In the genomic region with DNA sequence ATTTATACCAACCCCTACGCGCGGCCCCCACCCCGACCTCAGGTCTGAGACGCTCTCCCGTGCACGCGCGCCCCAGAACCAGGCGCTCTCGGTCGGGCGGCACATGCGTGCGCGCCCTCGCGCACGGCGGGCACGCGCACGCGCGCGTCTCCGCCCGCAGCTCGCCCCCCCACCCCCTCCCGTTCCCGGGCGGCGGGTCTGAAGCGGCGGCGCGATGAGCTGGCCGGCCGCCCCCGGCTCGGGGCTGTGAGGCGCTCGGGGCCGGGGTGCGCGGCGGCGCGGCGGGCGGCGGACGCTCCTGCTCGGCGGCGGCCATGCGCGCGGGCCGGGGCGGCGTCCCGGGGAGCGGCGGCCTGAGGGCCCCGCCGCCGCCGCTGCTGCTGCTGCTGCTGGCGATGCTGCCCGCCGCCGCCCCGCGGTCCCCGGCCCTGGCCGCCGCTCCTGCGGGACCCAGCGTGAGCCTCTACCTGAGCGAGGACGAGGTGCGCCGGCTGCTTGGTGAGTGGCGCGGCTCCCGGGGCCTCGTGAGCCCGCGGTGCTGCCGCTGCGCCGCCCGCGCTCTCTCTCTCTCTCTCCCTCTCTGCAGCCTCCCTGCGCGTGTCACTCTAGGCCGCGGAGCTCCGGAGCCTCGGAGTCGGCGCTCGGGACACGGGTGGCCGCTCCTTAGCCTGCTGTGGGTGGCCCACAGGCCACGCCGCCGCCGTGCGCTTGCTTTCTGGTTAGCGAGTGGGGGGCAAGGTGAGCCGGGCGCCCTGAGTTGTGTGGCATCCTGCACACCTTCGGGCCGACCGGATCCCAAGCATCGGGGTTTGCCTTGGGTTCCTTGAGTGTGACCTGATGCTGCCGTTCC, we compare ENCODE assay signal across 8 mouse cellular contexts. TPM values are rescaled to one million over a fixed set of nuclear protein-coding genes. Genes with fewer than 3 reads are reported as not detected.
DNase-seq lines count a peak whose midpoint lies in the region; ATAC-seq and TF ChIP-seq lines count a peak whose summit lies in the region.

A gene (plus strand): TSS at position 176 of the 850 bp plus-strand sequence.

- H3K9me3 ChIP-seq in ES-Bruce4 (replicated peaks; ENCODE audit: control insufficient read depth, insufficient read depth, low read length, poor library complexity, severe bottlenecking): no peaks in the 10 kb centered on the region
- H3K9me3 ChIP-seq in forebrain, embryonic 12.5 days: no peaks in the 10 kb centered on the region
- H3K9me3 ChIP-seq in heart, embryonic 15.5 days (replicated peaks): no peaks in the 10 kb centered on the region
- H3K9me3 ChIP-seq in liver, embryonic 13.5 days (replicated peaks): no peaks in the 10 kb centered on the region
- no peaks in the 10 kb centered on the region for H3K9me3 ChIP-seq in neural tube, embryonic 14.5 days (ENCODE audit: control insufficient read depth, low read length)

- TF ChIP-seq POLR2A in ES-Bruce4 (IDR thresholded peaks at IDR 0.05; ENCODE audit: insufficient read depth, low read length): no peak
- TF ChIP-seq POLR2A in testis, adult 2 months (IDR thresholded peaks at IDR 0.05; ENCODE audit: control insufficient read depth, low read depth, low read length): peak; percentile 29; the same call in 1 of the 2 replicates

- no peaks in the 10 kb centered on the region for H3K36me3 ChIP-seq in ES-Bruce4 (ENCODE audit: control insufficient read depth, insufficient read depth, low read length, poor library complexity, severe bottlenecking)
- no peaks in the 10 kb centered on the region for H3K36me3 ChIP-seq in forebrain, embryonic 12.5 days (replicated peaks)
- H3K36me3 ChIP-seq in heart, embryonic 15.5 days: no peaks in the 10 kb centered on the region
- no peaks in the 10 kb centered on the region for H3K36me3 ChIP-seq in liver, embryonic 13.5 days
- no peaks in the 10 kb centered on the region for H3K36me3 ChIP-seq in neural tube, embryonic 14.5 days (ENCODE audit: control insufficient read depth, insufficient read depth, low read length)
- H3K36me3 ChIP-seq in testis, adult 2 months (ENCODE audit: control insufficient read depth, insufficient read depth, low read length): no peaks in the 10 kb centered on the region

- peak; percentile 90 for DNase-seq in kidney, postnatal 14 days
- DNase-seq in liver, embryonic 13.5 days: peak; percentile 63

- no peak for TF ChIP-seq CTCF in ES-Bruce4 (IDR thresholded peaks at IDR 0.05; ENCODE audit: low read depth, low read length)
- no peak for TF ChIP-seq CTCF in testis, adult 2 months (IDR thresholded peaks at IDR 0.05; ENCODE audit: control insufficient read depth, insufficient read depth, insufficient replicate concordance, low read depth, low read length)

- peaks cover 3% of the 10 kb centered on the region for H3K4me1 ChIP-seq in ES-Bruce4 (ENCODE audit: control insufficient read depth, insufficient read depth, low read length)
- H3K4me1 ChIP-seq in brown adipose tissue, adult 24 weeks (ENCODE audit: control insufficient read depth, insufficient read depth, insufficient read length, low read length): peaks cover 5% of the 10 kb centered on the region; the same call in 1 of the 2 replicates
- H3K4me1 ChIP-seq in forebrain, embryonic 12.5 days: peaks cover 33% of the 10 kb centered on the region
- H3K4me1 ChIP-seq in heart, embryonic 15.5 days (replicated peaks): peaks cover 30% of the 10 kb centered on the region
- peaks cover 47% of the 10 kb centered on the region for H3K4me1 ChIP-seq in liver, embryonic 13.5 days (replicated peaks)
- peaks cover 19% of the 10 kb centered on the region for H3K4me1 ChIP-seq in neural tube, embryonic 14.5 days (ENCODE audit: control insufficient read depth, insufficient read depth, low read length)
- peaks cover 5% of the 10 kb centered on the region for H3K4me1 ChIP-seq in testis, adult 2 months (ENCODE audit: control insufficient read depth, insufficient read depth, low read length)

- H3K4me2 ChIP-seq in forebrain, embryonic 12.5 days: peak within 1 kb of the TSS; percentile 71
- peak within 1 kb of the TSS; percentile 83 for H3K4me2 ChIP-seq in heart, embryonic 15.5 days
- peak within 1 kb of the TSS; percentile 89 for H3K4me2 ChIP-seq in liver, embryonic 13.5 days
- peak within 1 kb of the TSS; percentile 82 for H3K4me2 ChIP-seq in neural tube, embryonic 14.5 days (ENCODE audit: low read depth, low read length)

- TF ChIP-seq EP300 in ES-Bruce4 (IDR thresholded peaks at IDR 0.05; ENCODE audit: insufficient read depth, low read depth, low read length): no peak

- H3K4me3 ChIP-seq in ES-Bruce4 (ENCODE audit: low read depth, low read length): peak within 1 kb of the TSS; percentile 79
- peak within 1 kb of the TSS; percentile 80 for H3K4me3 ChIP-seq in brown adipose tissue, adult 24 weeks (ENCODE audit: insufficient read depth, low read depth, low read length)
- peak within 1 kb of the TSS; percentile 95 for H3K4me3 ChIP-seq in forebrain, embryonic 12.5 days (replicated peaks)
- peak within 1 kb of the TSS; percentile 95 for H3K4me3 ChIP-seq in heart, embryonic 15.5 days
- H3K4me3 ChIP-seq in liver, embryonic 13.5 days (replicated peaks): peak within 1 kb of the TSS; percentile 84
- H3K4me3 ChIP-seq in neural tube, embryonic 14.5 days (ENCODE audit: low read depth, low read length): peak within 1 kb of the TSS; percentile 93
- peak within 1 kb of the TSS; percentile 92 for H3K4me3 ChIP-seq in testis, adult 2 months (ENCODE audit: control insufficient read depth, low read depth, low read length)

- no peaks in the 10 kb centered on the region for H3K27me3 ChIP-seq in ES-Bruce4 (ENCODE audit: control insufficient read depth, insufficient read depth, low read length, poor library complexity, severe bottlenecking)
- H3K27me3 ChIP-seq in forebrain, embryonic 12.5 days: no peaks in the 10 kb centered on the region
- no peaks in the 10 kb centered on the region for H3K27me3 ChIP-seq in heart, embryonic 15.5 days
- peaks cover 7% of the 10 kb centered on the region; the same call in 1 of the 2 replicates for H3K27me3 ChIP-seq in liver, embryonic 13.5 days
- no peaks in the 10 kb centered on the region; the same call in 1 of the 2 replicates for H3K27me3 ChIP-seq in neural tube, embryonic 14.5 days (ENCODE audit: control insufficient read depth, insufficient read depth, low read length)
- no peaks in the 10 kb centered on the region for H3K27me3 ChIP-seq in testis, adult 2 months (ENCODE audit: control insufficient read depth, insufficient read depth, low read length)

- no peak within 1 kb of the TSS for H3K27ac ChIP-seq in ES-Bruce4 (ENCODE audit: insufficient read depth, low read length)
- peak within 1 kb of the TSS; percentile 45 for H3K27ac ChIP-seq in brown adipose tissue, adult 24 weeks (replicated peaks; ENCODE audit: low read depth, low read length)
- peak within 1 kb of the TSS; percentile 90 for H3K27ac ChIP-seq in forebrain, embryonic 12.5 days
- H3K27ac ChIP-seq in heart, embryonic 15.5 days: peak within 1 kb of the TSS; percentile 88
- peak within 1 kb of the TSS; percentile 63 for H3K27ac ChIP-seq in liver, embryonic 13.5 days
- peak within 1 kb of the TSS; percentile 85 for H3K27ac ChIP-seq in neural tube, embryonic 14.5 days (ENCODE audit: low read depth, low read length)
- H3K27ac ChIP-seq in testis, adult 2 months (ENCODE audit: control insufficient read depth, insufficient read depth, low read depth, low read length): peak within 1 kb of the TSS; percentile 73

- under 1% methylated on average over 60 of the region's 119 CpGs for WGBS in forebrain, embryonic 12.5 days
- under 1% methylated on average over 111 of the region's 119 CpGs for WGBS in heart, embryonic 15.5 days
- WGBS in liver, embryonic 13.5 days (ENCODE audit: insufficient replicate concordance): under 1% methylated on average over 93 of the region's 119 CpGs
- under 1% methylated on average over 82 of the region's 119 CpGs for WGBS in neural tube, embryonic 14.5 days

- H3K9ac ChIP-seq in ES-Bruce4 (ENCODE audit: low read depth, poor library complexity, severe bottlenecking): peak within 1 kb of the TSS; percentile 94
- H3K9ac ChIP-seq in forebrain, embryonic 12.5 days: peak within 1 kb of the TSS; percentile 97
- peak within 1 kb of the TSS; percentile 98 for H3K9ac ChIP-seq in heart, embryonic 15.5 days
- H3K9ac ChIP-seq in liver, embryonic 13.5 days: peak within 1 kb of the TSS; percentile 86
- peak within 1 kb of the TSS; percentile 97 for H3K9ac ChIP-seq in neural tube, embryonic 14.5 days (replicated peaks; ENCODE audit: low read depth, low read length)

- peak; percentile 82 for ATAC-seq in forebrain, embryonic 12.5 days (ENCODE audit: low FRiP score)
- ATAC-seq in heart, embryonic 15.5 days (replicated peaks; ENCODE audit: insufficient number of reproducible peaks, insufficient read depth, low FRiP score, low read depth): peak; percentile 82
- ATAC-seq in liver, embryonic 13.5 days (ENCODE audit: low read depth): peak; percentile 83
- ATAC-seq in neural tube, embryonic 14.5 days (ENCODE audit: low read depth): peak; percentile 86

RNA-seq across cellular contexts. Expression of the gene that starts here (rescaled TPM):
- 81.3 and 85.3 TPM in 2 replicates for polyA plus RNA-seq in ES-Bruce4 (2011; ENCODE audit: insufficient read depth, insufficient read length, low read depth, missing spikeins)
- 29.7 and 34.5 TPM in 2 replicates for polyA plus RNA-seq in brown adipose tissue, adult 24 weeks (2012; ENCODE audit: insufficient read depth, insufficient read length, missing spikeins)
- polyA plus RNA-seq in forebrain, embryonic 12.5 days (2016; fragmentation: Nextera tagmentation; extraction: Ambion mirVana): 16.4 and 18.6 TPM in 2 replicates
- 18.7 and 20.3 TPM in 2 replicates for polyA plus RNA-seq in heart, embryonic 15.5 days (2015; fragmentation: Nextera tagmentation; extraction: Ambion mirVana)
- polyA plus RNA-seq in liver, embryonic 13.5 days (2015; fragmentation: Nextera tagmentation; extraction: Ambion mirVana): 4.5 and 5.2 TPM in 2 replicates
- 13.3 and 17.7 TPM in 2 replicates for polyA plus RNA-seq in neural tube, embryonic 14.5 days (2014; fragmentation: Nextera tagmentation; extraction: Ambion mirVana)
- 8.2 TPM in 2 replicates for polyA plus RNA-seq in testis, adult 2 months (2012; rRNA removed)
